Mouse (Mus musculus): Measurements from ENCODE around the gene Pafah2.

DNA sequence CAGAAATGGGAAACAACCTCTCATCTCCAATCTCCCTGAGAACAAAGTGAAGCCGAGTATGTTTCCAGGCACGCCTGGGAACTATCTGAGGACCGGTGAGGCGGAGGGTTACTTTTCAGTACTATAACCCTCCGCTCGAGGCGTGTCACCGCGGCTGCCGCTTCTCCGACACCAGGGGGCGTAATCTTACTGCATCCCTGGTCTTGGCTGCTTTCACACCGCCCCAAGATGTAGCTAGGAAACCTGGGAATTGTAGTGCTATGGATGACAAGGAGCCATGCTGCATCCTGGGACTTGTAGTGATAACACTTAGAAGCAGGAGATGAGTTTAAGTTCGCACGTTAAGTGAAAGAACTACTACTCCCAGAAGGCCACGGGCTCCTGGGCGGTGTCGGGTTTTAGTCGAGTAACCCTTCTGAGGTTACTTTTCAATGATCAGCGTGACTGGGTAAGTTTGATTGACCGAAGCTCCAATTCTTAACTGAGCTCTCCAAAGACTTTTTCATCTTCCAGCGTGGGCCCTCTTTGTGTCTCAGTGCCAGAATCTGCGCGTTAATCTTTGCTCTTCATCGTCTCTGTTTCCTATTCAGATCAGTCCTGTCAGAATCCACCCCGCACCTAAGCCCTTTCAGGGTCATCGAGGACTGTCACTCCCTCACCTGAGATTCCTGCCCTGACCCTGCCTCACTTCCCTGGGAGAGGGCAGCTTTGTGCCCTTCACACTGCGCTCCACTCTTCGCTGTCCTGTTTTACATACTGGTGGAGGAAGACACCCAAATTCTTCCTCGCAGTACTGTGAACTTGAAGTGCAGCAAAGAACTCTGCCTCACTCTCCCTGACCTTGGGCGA is at the start of gene Pafah2:
- TF ChIP-seq CTCF (IDR thresholded peaks at IDR 0.05; ENCODE audit: low read depth) (peak; percentile 99), EP300 (IDR thresholded peaks at IDR 0.05; ENCODE audit: low read depth) (peak; percentile 65; the same call in 1 of the 2 replicates)
